Mouse (Mus musculus): ENCODE measurements around the gene Kif11. TPM values are rescaled to one million over a fixed set of nuclear protein-coding genes. Genes with fewer than 3 reads are reported as not detected.

Gene Kif11
- polyA plus RNA-seq, 1 experiment from 2014 or later, result 73.4 TPM

DNA sequence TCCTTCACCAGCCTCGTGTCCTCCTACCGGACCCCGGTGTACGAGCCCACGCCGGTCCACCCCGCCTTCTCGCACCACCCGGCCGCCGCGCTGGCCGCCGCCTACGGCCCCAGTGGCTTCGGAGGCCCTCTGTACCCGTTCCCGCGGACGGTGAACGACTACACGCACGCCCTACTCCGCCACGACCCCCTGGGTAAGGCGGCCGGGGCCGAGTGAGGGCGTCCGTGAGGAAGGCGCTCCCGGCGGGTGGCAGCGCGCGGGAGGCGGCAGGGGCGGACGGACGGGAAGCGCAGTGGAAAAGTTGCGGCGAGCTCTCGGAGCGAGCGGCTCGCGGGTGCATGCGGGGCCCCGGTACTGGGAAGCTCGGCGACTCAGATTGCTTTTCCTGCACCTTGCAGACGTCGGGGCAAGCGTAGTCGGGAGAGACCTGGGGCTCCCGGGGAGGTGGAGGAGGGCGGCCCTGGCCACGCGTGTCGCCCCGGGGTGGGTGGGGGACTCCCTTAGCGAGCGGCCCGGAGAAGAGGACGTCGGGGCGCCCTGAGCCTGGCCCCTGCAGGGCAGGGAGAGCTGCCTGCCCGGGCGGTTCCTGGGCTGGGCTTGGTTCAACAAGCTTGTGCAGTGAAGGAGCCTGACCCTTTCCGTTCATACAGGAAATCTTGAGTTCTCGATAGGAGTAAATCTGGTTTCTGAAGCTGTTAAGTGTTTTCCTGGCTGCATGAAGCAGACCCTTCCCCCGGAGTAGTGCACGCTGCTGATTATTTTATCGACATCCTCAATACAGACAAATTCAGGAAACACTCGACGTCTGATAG lies 59.0 kb downstream of the Kif11 start:
- peak; percentile 71 for ATAC-seq (ENCODE audit: borderline replicate concordance, extremely low read depth, low FRiP score, low TSS enrichment)
- H3K4me1 ChIP-seq, result peaks cover 19% of the 10 kb centered on the region

DNA sequence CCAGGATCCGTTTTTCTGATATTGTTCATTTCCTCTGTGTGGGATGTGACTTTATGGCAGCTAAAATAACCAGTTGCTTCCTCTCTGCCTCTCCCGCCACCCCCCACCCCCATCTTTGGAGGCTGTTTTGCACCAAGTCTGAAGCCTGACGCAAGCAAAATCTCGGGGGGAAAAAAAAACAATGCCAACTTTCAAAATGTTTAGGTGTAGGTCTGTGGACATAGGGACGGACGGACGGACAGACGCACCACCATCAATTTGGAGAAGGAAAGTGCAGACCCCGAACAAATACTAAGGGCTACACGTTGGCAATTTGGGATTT lies 59.6 kb downstream of the Kif11 start:
- Histone ChIP-seq H3K27me3 (peaks cover 88% of the 10 kb centered on the region), H3K4me2 (peak overlapping the region; percentile 84), H3K4me3 (peak overlapping the region; percentile 62), H3K9ac (no peak overlapping the region), H3K9me3 (no peaks in the 10 kb centered on the region), H3K27ac (peak overlapping the region; percentile 66; the same call in 1 of the 2 replicates), H3K36me3 (no peaks in the 10 kb centered on the region), H3K4me1 (peaks cover 19% of the 10 kb centered on the region)
- ATAC-seq (ENCODE audit: borderline replicate concordance, extremely low read depth, low FRiP score, low TSS enrichment), result no peak
- 5% methylated on average over 10 of the region's 10 CpGs for WGBS

More for the DNA sequence above, 59.0 kb downstream of the Kif11 start:
- H3K27ac ChIP-seq, result peak overlapping the region; percentile 92
- H3K36me3 ChIP-seq, result no peaks in the 10 kb centered on the region
- peak overlapping the region; percentile 84 for H3K4me2 ChIP-seq
- WGBS, result under 1% methylated on average over 77 of the region's 77 CpGs
- peaks cover 90% of the 10 kb centered on the region for H3K27me3 ChIP-seq
- H3K9me3 ChIP-seq, result no peaks in the 10 kb centered on the region
- peak overlapping the region; percentile 62 for H3K4me3 ChIP-seq
- peak overlapping the region; percentile 61 for H3K9ac ChIP-seq

GRCm38 (mm10) chr19:37436514-37437288 lies 60.5 kb downstream of the Kif11 start:
- peak overlapping the region; percentile 66; the same call in 1 of the 2 replicates for H3K27ac ChIP-seq
- no peak overlapping the region for H3K9ac ChIP-seq
- no peaks in the 10 kb centered on the region for H3K36me3 ChIP-seq
- H3K4me3 ChIP-seq, result peak overlapping the region; percentile 62
- H3K9me3 ChIP-seq, result no peaks in the 10 kb centered on the region
- H3K4me1 ChIP-seq, result peaks cover 19% of the 10 kb centered on the region
- 11% methylated on average over 28 of the region's 28 CpGs for WGBS
- ATAC-seq (ENCODE audit: borderline replicate concordance, extremely low read depth, low FRiP score, low TSS enrichment), result no peak
- H3K27me3 ChIP-seq, result peaks cover 79% of the 10 kb centered on the region
- H3K4me2 ChIP-seq, result peak overlapping the region; percentile 84

GRCm38 (mm10) chr19:37437289-37437606 lies 61.0 kb downstream of the Kif11 start:
- Histone ChIP-seq H3K4me1 (peaks cover 19% of the 10 kb centered on the region), H3K4me3 (peak overlapping the region; percentile 62), H3K9me3 (no peaks in the 10 kb centered on the region), H3K4me2 (peak overlapping the region; percentile 84), H3K27ac (no peak overlapping the region), H3K36me3 (no peaks in the 10 kb centered on the region), H3K27me3 (peaks cover 73% of the 10 kb centered on the region), H3K9ac (no peak overlapping the region)
- WGBS, result 12% methylated on average over 14 of the region's 14 CpGs
- no peak for ATAC-seq (ENCODE audit: borderline replicate concordance, extremely low read depth, low FRiP score, low TSS enrichment)

DNA sequence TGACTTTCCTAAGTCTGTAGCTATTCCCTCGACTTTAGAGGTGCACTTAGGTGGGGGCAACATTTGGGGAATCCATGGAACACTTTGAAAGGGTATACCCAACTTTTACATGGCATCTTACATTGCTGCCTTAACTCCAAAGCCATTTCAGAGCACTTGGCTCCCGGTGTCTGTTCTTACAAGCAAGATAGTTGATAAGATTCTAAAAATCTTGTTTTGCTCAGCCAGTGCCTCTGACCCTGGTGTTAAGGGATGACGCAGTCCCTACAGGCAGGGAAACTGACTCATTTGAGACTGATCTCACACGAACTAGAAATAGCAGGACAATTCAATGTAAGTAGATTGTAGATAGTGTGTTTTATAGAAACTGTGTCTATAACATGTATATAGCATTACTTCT lies 64.0 kb downstream of the Kif11 start:
- Histone ChIP-seq H3K9ac (no peak overlapping the region), H3K27me3 (peaks cover 44% of the 10 kb centered on the region), H3K4me1 (0 out of 2 replicates have a peak, but pooled peaks cover 3% of the 10 kb centered on the region), H3K4me2 (no peak overlapping the region), H3K9me3 (no peaks in the 10 kb centered on the region), H3K27ac (no peak overlapping the region), H3K4me3 (no peak overlapping the region), H3K36me3 (no peaks in the 10 kb centered on the region)
- WGBS, result 73% methylated on average over 4 of the region's 4 CpGs
- ATAC-seq (ENCODE audit: borderline replicate concordance, extremely low read depth, low FRiP score, low TSS enrichment), result no peak

DNA sequence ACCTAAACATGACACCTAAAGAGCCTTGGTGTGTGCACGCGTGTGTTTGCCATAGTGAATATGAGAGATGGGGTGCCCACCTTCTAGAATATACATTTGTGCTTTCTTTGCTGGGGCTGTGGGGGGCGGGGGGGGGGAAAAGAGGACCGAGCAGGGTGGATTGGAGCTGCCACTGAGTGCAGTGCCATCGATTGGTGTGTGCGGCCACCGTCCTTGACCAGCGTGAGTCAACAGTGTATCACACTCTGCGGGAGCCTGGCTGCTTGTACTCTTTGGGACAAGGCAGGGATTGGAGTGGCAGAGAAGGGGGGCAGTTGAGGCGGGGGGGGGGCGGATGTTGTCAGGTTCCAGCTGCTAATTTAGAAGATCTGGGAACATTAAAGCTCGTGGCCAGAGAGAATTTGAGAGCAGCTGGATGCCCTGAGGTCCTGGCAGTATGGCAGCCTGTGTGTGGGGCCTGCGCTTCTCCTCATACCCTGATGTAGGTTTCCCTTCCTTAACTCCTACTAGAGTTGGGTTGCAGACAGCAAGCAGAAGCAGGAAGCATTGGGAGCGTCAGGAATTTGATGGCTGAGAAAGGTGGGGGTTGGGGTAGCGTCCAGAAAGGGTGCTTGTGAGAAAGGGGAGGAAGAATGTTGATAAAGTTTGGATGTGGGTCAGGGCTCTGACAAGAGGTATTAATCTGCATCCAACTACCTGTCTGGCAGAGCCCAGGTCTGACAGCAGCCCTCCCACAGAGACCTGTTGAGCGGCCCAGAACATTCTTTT lies 64.7 kb downstream of the Kif11 start:
- no peak overlapping the region for H3K4me2 ChIP-seq
- no peak for ATAC-seq (ENCODE audit: borderline replicate concordance, extremely low read depth, low FRiP score, low TSS enrichment)

DNA sequence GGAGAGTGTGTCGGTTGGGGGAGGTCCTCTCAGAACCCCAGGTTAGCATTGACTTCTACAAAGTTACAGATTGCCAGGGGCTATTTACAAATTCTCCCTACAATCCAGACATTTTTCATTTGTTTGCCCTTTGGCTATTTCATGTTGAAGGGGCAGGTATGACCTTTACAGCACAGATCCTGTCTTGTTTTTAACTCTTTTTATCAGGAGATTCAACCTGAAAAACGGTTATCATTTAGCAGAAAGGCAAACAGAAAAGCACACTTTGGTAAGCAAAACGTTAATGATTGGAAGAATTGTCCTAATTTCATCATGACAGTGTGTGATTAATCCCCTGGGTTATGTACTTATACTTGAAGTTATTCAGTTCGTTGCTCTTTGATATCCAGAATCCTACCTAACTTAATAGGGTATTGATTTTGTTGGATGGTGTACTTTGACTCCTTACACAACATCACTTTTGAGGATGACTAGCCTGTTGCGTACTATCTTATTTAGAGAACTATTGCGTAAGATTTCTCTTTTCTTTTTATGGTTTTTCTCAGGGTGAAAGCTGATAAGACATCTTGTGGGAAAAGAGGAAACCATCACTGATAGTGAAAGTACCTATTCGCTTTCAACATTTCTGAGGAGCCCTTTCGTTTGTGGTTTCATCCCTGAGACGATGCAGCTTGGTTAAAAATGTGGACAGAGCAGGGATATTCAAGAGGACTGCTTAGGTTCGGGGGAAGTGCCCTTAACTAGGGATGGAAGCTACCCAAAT lies 66.5 kb downstream of the Kif11 start:
- no peak overlapping the region for H3K4me2 ChIP-seq
- H3K4me1 ChIP-seq, result no peaks in the 10 kb centered on the region
- H3K27me3 ChIP-seq, result peaks cover 19% of the 10 kb centered on the region
- no peak overlapping the region for H3K4me3 ChIP-seq
- H3K9ac ChIP-seq, result no peak overlapping the region
- H3K36me3 ChIP-seq, result no peaks in the 10 kb centered on the region
- no peak for ATAC-seq (ENCODE audit: borderline replicate concordance, extremely low read depth, low FRiP score, low TSS enrichment)
- H3K9me3 ChIP-seq, result no peaks in the 10 kb centered on the region
- no peak overlapping the region for H3K27ac ChIP-seq
- WGBS, result 54% methylated on average over 10 of the region's 10 CpGs

More for the DNA sequence above, 64.7 kb downstream of the Kif11 start:
- H3K4me1 ChIP-seq, result no peaks in the 10 kb centered on the region
- peaks cover 37% of the 10 kb centered on the region for H3K27me3 ChIP-seq
- 58% methylated on average over 16 of the region's 16 CpGs for WGBS
- no peaks in the 10 kb centered on the region for H3K36me3 ChIP-seq
- no peaks in the 10 kb centered on the region for H3K9me3 ChIP-seq
- H3K27ac ChIP-seq, result no peak overlapping the region
- H3K4me3 ChIP-seq, result no peak overlapping the region
- no peak overlapping the region for H3K9ac ChIP-seq

DNA sequence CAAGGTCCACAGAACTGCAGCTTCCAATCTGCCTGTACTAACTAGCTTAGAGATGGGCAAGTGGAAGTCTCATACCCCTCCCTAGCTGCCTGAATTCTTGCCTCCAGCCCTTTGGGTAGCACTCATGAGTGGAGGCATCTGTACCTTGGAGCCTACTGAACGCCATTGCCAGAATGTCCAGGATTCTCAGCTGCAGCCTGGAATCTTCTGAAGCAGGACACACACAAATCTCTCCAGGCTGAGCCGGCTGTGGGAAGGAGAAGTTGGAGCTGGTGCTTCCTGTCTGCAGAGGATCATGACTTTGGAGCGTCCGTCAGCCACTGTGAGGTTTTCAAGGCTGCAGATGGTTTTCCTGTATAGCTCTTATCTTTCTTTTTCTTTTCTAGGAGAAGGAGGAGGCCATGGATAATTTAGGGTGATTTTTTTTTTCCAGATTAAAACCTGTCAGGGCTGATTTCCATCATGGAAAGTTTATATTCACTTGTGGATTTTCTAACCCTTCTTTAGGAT lies 67.5 kb downstream of the Kif11 start:
- Histone ChIP-seq H3K4me2 (no peak overlapping the region), H3K4me3 (no peak overlapping the region), H3K36me3 (no peaks in the 10 kb centered on the region), H3K4me1 (no peaks in the 10 kb centered on the region), H3K27me3 (peaks cover 12% of the 10 kb centered on the region), H3K9ac (no peak overlapping the region), H3K9me3 (no peaks in the 10 kb centered on the region), H3K27ac (no peak overlapping the region)
- 42% methylated on average over 4 of the region's 4 CpGs for WGBS
- no peak for ATAC-seq (ENCODE audit: borderline replicate concordance, extremely low read depth, low FRiP score, low TSS enrichment)

DNA sequence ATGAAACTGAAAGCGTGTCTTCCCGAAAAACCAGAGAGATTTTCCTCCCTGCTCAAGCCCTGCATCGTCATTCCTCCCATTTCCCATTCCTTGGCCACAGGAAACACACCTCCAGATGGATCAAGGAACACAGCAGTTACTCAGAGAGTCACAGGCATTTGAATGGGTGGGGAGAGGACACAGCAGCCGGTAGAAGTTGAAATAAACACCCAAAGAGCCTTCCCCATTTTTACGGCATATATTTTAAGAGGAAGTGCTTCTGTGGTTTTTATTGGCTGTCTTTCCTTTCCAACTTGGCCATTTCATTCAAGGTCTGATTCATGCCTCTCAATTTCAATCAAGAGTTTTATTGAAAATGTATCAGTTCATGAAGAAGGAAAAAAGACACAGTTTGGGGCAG lies 72.0 kb downstream of the Kif11 start:
- Histone ChIP-seq H3K27ac (no peak overlapping the region), H3K4me3 (no peak overlapping the region), H3K9me3 (no peaks in the 10 kb centered on the region), H3K36me3 (no peaks in the 10 kb centered on the region), H3K27me3 (no peaks in the 10 kb centered on the region), H3K9ac (no peak overlapping the region), H3K4me1 (no peaks in the 10 kb centered on the region), H3K4me2 (no peak overlapping the region)
- 58% methylated on average over 5 of the region's 5 CpGs for WGBS
- ATAC-seq (ENCODE audit: borderline replicate concordance, extremely low read depth, low FRiP score, low TSS enrichment), result no peak

- 77% methylated on average over 3 of the region's 3 CpGs for WGBS
- Histone ChIP-seq H3K9me3 (no peaks in the 10 kb centered on the region), H3K4me1 (no peaks in the 10 kb centered on the region), H3K9ac (no peak overlapping the region), H3K27ac (no peak overlapping the region), H3K36me3 (no peaks in the 10 kb centered on the region), H3K4me2 (no peak overlapping the region), H3K27me3 (no peaks in the 10 kb centered on the region), H3K4me3 (no peak overlapping the region)
- no peak for ATAC-seq (ENCODE audit: borderline replicate concordance, extremely low read depth, low FRiP score, low TSS enrichment)
These were observed 73.0 kb downstream of the Kif11 start for GRCm38 (mm10) chr19:37449246-37449645.

- Histone ChIP-seq H3K9ac (no peak overlapping the region), H3K9me3 (no peaks in the 10 kb centered on the region)
- 73% methylated on average over 2 of the region's 2 CpGs for WGBS
These were observed 79.3 kb downstream of the Kif11 start for GRCm38 (mm10) chr19:37455528-37455927.

More at GRCm38 (mm10) chr19:37455528-37455927, 79.3 kb downstream of the Kif11 start:
- no peaks in the 10 kb centered on the region for H3K27me3 ChIP-seq
- ATAC-seq (ENCODE audit: borderline replicate concordance, extremely low read depth, low FRiP score, low TSS enrichment), result no peak
- H3K4me1 ChIP-seq, result no peaks in the 10 kb centered on the region
- H3K4me2 ChIP-seq, result no peak overlapping the region
- H3K36me3 ChIP-seq, result no peaks in the 10 kb centered on the region
- H3K4me3 ChIP-seq, result no peak overlapping the region
- H3K27ac ChIP-seq, result no peak overlapping the region

Measured in lung, embryonic 15.5 days (tissue).